8 mouse cellular contexts compared by ENCODE assay signal in the genomic region with DNA sequence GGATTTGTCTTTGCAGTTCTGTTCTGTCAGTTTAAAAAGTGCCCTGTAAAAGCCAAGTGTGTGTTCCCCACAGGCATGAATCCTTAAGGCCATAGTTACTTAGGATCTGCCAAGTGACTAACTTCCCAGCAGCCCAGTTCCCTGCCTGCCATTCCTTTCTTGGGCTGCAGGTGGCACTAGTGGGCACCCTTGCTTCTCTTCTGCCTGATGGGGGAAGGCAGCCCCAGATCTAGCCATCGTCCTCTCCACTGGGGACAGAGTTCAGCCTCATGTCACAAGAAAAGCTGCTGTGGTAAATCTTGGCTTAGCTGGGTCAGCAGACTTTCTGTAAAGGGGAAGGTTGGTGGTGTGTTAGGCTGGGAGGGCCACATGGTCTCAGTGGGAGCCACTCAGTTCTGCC. TPM values are rescaled to one million over a fixed set of nuclear protein-coding genes. Genes with fewer than 3 reads are reported as not detected.
DNase-seq lines count a peak whose midpoint lies in the region; ATAC-seq and TF ChIP-seq lines count a peak whose summit lies in the region.

No protein-coding gene starts in this region.

- no peaks in the 10 kb centered on the region for H3K9me3 ChIP-seq in limb, embryonic 13.5 days
- no peaks in the 10 kb centered on the region for H3K9me3 ChIP-seq in stomach, embryonic 14.5 days (ENCODE audit: control insufficient read depth, low read depth, low read length)

- no peak overlapping the region for H3K4me3 ChIP-seq in heart, adult 2 months
- no peak overlapping the region for H3K4me3 ChIP-seq in limb, embryonic 13.5 days
- H3K4me3 ChIP-seq in stomach, embryonic 14.5 days (ENCODE audit: low read depth, low read length): no peak overlapping the region

- H3K4me2 ChIP-seq in limb, embryonic 13.5 days (replicated peaks): no peak overlapping the region
- H3K4me2 ChIP-seq in stomach, embryonic 14.5 days (replicated peaks; ENCODE audit: low read depth, low read length): no peak overlapping the region

- WGBS in heart, adult 2 months: 4% methylated on average over 1 of the region's 1 CpGs
- 4% methylated on average over 1 of the region's 1 CpGs for WGBS in limb, embryonic 13.5 days
- WGBS in stomach, embryonic 14.5 days: 0% methylated on average over 1 of the region's 1 CpGs

- H3K36me3 ChIP-seq in heart, adult 2 months (ENCODE audit: control insufficient read depth, insufficient read depth, low read length): no peaks in the 10 kb centered on the region
- peaks cover 55% of the 10 kb centered on the region for H3K36me3 ChIP-seq in limb, embryonic 13.5 days
- peaks cover 3% of the 10 kb centered on the region for H3K36me3 ChIP-seq in stomach, embryonic 14.5 days (ENCODE audit: control insufficient read depth, insufficient read depth, low read length)

- intact Hi-C loops in heart, adult 2 months (cut with DNase I): loop anchor here (1.0 kb wide), 1 partner anchor 125 kb away; no protein-coding TSS in a partner anchor

- H3K27ac ChIP-seq in heart, adult 2 months: no peak overlapping the region
- H3K27ac ChIP-seq in limb, embryonic 13.5 days: no peak overlapping the region
- no peak overlapping the region for H3K27ac ChIP-seq in stomach, embryonic 14.5 days (ENCODE audit: low read length)

- H3K4me1 ChIP-seq in heart, adult 2 months (ENCODE audit: control insufficient read depth, insufficient read depth, low read length): peaks cover 1% of the 10 kb centered on the region; the same call in 1 of the 2 replicates
- no peaks in the 10 kb centered on the region for H3K4me1 ChIP-seq in limb, embryonic 13.5 days
- no peaks in the 10 kb centered on the region; the same call in 1 of the 2 replicates for H3K4me1 ChIP-seq in stomach, embryonic 14.5 days (ENCODE audit: control insufficient read depth, insufficient read depth, low read length)

- no peaks in the 10 kb centered on the region for H3K27me3 ChIP-seq in heart, adult 2 months (ENCODE audit: control insufficient read depth, insufficient read depth, low read length)
- H3K27me3 ChIP-seq in limb, embryonic 13.5 days: no peaks in the 10 kb centered on the region
- no peaks in the 10 kb centered on the region for H3K27me3 ChIP-seq in stomach, embryonic 14.5 days (ENCODE audit: control insufficient read depth, insufficient read depth, low read length)

- no peak for TF ChIP-seq POLR2A in heart, adult 2 months (IDR thresholded peaks at IDR 0.05; ENCODE audit: insufficient read depth, low read depth, low read length)

- DNase-seq in 3134 (ENCODE audit: extremely low read depth, insufficient read length, low spot score): peak; percentile 51
- DNase-seq in adrenal gland, adult (ENCODE audit: inconsistent age in 2 of 2, low spot score in 1 of 2): peak; percentile 80 to 94
- DNase-seq in embryo, embryonic 10 days (ENCODE audit: low spot score): peak; percentile 84
- DNase-seq in heart, adult 2 months: peak; percentile 71 to 79
- peak; percentile 82 for DNase-seq in kidney, adult 9 months
- peak; percentile 80 for DNase-seq in naive thymus-derived CD4-positive, alpha-beta T cell, adult 2 months (ENCODE audit: low read depth)

- TF ChIP-seq EP300 in heart, adult 2 months (IDR thresholded peaks at IDR 0.05; ENCODE audit: insufficient read depth, low read depth, low read length): peak; percentile 65; the same call in 1 of the 2 replicates

- peak; percentile 59; the same call in 1 of the 2 replicates for ATAC-seq in limb, embryonic 13.5 days (ENCODE audit: low FRiP score, low read depth)
- 0 out of 2 replicates have a peak, but pooled peaks have one; percentile 23 for ATAC-seq in stomach, embryonic 14.5 days (ENCODE audit: insufficient number of reproducible peaks, insufficient read depth, low FRiP score, low read depth)

- H3K79me2 ChIP-seq in heart, adult 2 months (replicated peaks; ENCODE audit: control insufficient read depth, insufficient read depth, low read length): no peaks in the 10 kb centered on the region

- peak; percentile 96 for TF ChIP-seq CTCF in heart, adult 2 months (IDR thresholded peaks at IDR 0.05)

- H3K9ac ChIP-seq in heart, adult 2 months (ENCODE audit: low read depth, low read length): no peak overlapping the region
- H3K9ac ChIP-seq in limb, embryonic 13.5 days: no peak overlapping the region
- no peak overlapping the region for H3K9ac ChIP-seq in stomach, embryonic 14.5 days (replicated peaks; ENCODE audit: low read depth, low read length)

RNA-seq across cellular contexts. Expression of gene Armc9, which starts 59.6 kb away (rescaled TPM):
- total RNA-seq in heart, adult 2 months (2021): 1 to 10 TPM; 3.5 TPM
- polyA plus RNA-seq in heart, adult 2 months (2012; rRNA removed): 1.6 and 2.4 TPM in 2 replicates
- 28.3 and 30.4 TPM in 2 replicates for polyA plus RNA-seq in limb, embryonic 13.5 days (2015; fragmentation: Nextera tagmentation; extraction: Ambion mirVana)
- polyA plus RNA-seq in stomach, embryonic 14.5 days (2014; fragmentation: Nextera tagmentation; extraction: Ambion mirVana): 22.7 and 30.1 TPM in 2 replicates
